Mouse (Mus musculus) embryonic fibroblast, embryonic 13.5 days (primary cell): Measurements from ENCODE around the gene Tspan4.

Experiments
- CTCF ChIP-seq: IDR thresholded peaks from 2 replicates; pipeline ENCODE4 v1.5.1; 2011; ENCODE audit warnings: mild to moderate bottlenecking, control low read depth, low read length, moderate library complexity, borderline replicate concordance; ENCODE audit not compliant: insufficient read depth
- POLR2A ChIP-seq: IDR thresholded peaks from 2 replicates; pipeline ENCODE4 v1.6.1; 2011; ENCODE audit warnings: low read depth, mild to moderate bottlenecking, control low read depth, low read length, moderate library complexity

GRCm38 (mm10) chr7:141506278-141506677 is 31.2 kb downstream of the Tspan4 start:
- no peak for TF ChIP-seq CTCF
- TF ChIP-seq POLR2A: no peak
